Mouse (Mus musculus) CD8-positive naive resting alpha-beta T cell, adult 2 months (primary cell): ENCODE measurements around the gene Krt33b.

Experiments used
- DNase-seq, 2 experiments: peaks; one replicate each; pipeline ENCODE4 v3.0.0; 2022; ENCODE audit warnings: low read depth in 2 of 2, low spot score in 2 of 2

Krt33b gene

DNA sequence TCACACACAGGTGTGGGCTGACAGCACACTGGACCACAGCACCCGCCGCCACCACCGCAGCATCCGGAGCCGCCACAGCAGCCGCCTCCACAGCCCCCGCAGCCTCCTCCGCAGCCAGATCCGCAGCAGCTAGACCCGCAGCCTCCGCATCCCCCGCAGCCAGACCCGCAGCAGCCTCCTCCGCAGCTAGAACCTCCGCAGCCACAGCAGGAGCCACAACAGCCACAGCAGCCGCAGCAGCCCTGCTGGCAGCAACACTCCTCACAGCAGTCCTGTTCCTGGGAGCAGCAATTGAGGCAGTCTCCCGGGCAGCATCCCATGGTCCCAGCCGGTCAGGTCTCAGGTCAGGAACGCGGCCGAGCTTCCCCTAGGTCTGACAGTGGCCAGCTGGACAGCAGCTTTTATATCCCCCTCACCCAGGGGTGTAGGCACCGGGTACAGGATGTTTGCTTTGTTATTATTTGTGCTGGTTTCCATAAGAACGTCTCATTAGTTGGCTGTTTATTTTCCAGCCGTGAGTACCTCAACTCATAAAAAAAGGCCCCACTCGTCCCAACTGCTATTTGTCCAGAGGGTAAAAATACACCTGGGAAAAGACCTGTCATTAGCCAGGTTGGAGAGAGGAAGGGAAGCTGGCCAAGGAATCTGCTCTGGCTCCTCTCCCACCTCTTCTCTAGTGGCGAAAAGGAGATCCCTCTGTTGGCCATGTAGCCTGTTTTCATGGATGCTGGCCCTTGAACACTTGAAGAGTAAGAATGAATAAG lies 35.9 kb downstream of the Krt33b start, which contains the start of gene Krtap17-1:
Krtap17-1 (minus strand) TSS at position 375 of the 764 bp plus-strand sequence.
- no peak for DNase-seq

DNA sequence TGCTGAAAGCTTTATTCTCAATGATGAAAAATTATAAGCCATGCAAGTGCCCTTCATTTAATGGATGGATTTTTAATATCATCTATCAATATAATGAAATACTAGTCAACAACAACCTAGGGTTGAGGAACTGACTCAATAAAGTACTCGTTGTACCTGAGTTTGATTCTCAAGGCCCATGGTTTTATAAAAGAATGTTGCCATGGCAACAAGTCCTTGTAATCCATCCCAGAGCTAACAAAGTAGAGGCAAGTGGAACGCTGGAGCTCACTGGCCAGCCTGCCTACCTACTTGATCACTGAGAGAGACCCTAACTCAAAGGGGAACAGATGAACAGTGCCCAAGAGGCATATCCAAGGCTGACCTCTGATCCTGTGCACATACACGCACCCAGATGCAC lies 39.1 kb downstream of the Krt33b start:
- DNase-seq = no peak

DNA sequence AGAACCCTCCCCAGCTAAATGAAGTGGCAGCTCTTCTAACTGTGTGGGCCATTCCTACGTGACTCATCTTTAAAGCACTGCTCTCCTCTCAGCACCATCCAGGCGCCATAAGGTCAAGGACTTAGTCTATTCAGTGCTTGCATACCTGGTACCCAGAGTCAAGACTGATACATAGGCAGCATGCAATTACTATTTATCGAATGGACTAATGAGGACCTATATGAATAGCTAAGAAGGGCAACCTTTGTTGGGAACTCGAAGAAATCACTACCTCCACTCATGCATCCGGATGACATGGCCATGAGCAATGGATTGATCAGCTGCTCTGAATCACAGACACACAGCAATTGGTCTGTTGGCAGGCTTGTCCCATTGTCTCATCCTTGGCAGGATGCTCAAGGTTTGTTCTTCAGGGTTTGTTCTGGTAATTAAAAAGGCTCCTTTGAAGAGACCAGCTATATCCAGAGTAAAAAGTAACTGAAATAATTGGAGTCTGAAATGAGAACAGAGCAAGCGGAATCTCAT lies 39.7 kb downstream of the Krt33b start:
- DNase-seq = no peak

DNA sequence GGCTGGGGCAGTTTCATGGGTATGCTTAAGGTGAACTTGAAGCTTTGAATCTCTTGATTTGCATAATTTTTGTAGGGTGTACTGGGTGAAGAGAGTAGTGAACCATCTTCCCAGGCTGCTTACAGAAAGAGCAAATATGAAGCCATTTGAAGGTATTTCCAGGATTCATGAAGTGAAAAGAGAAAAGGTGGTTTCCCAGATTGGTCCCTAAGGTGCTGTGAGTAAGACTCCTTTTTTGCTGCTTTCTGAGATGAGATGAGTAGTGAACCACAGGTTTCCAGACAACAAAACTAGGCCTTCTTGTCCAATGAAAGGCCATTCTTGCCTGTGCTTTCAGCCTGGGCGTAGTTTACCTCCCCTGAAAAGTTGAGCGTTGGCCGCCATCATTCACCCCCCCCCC lies 41.1 kb downstream of the Krt33b start:
- no peak for DNase-seq

GRCm38 (mm10) chr11:99986180-99986647 lies 43.5 kb downstream of the Krt33b start, which contains the start of gene Krtap16-1:
Krtap16-1 (minus strand) TSS chr11:99986597.
- no peak for DNase-seq

GRCm38 (mm10) chr11:99985291-99986092 lies 44.2 kb downstream of the Krt33b start:
- no peak for DNase-seq

DNA sequence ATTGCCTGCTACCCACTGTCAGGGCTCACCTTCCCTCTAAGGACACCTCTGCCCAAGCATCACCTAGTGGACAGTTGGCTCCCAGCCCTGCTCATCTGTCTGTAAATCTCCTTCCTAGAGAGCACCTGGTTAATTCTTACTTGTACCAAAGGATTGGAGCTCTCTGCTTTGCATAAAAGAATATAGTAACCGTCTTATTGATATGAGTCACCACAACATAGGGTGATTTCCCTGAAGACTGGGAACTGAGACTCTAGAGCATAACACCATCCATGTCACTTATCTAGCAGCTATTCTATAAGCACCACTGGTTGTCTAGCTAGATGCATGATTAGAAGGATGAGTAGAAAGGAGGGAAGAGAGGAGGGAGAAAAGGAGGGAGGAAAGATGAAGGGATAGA lies 46.2 kb downstream of the Krt33b start:
- no peak for DNase-seq

DNA sequence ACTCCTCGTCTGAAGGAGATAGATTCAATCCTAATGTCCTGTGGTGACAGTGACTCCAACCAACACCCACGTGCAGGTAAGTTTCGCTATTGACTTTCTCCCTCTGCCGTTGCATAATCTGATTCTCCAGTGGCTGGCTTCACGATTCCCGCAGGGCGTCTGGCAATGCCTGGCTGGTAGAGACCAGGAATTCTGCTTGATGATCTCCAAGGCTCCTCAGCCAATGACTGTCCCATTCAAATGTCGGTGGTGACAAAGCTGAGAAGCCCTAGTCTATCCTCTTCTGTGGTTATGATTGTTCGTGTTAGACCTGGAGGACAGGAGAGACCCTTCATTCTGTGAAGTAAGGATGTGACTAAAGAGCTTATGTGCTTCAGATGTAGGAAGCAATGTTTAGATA lies 46.9 kb downstream of the Krt33b start:
- no peak for DNase-seq

DNA sequence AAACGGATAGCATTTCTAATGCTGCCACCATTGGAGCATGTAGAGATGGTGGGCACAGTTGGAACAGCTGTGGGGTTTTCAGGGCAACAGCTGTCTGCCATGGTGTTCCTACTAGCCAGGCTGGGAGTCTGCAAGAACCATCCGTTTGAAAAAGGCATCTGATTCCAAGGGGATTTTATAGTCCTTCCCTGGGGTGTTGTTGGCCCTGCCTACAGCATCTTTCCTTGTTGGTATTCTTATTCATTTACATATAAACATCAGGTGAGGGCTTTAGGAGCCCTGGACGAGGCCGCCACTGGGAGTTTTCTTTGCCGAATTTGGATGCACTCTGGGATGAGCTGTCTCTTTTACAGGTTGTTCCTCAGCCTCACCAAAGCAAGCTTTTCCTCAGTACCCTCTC lies 50.7 kb downstream of the Krt33b start, which contains the start of gene Krtap29-1:
Krtap29-1 (minus strand) TSS at position 101 of the 400 bp plus-strand sequence.
- no peak for DNase-seq
